Mouse (Mus musculus) E14TG2a.4 (cell line): ENCODE measurements around the gene Slc25a21.
A peak's percentile ranks its signal among the peaks of the same experiment; 100 is the strongest.

ENCODE experiments used
- H3K27me3 ChIP-seq: 2 replicates; pipeline ENCODE4 v1.6.1; 2014; ENCODE audit warnings: low read length, control low read depth; ENCODE audit not compliant: insufficient read depth
- H3K36me3 ChIP-seq: 2 replicates; pipeline ENCODE4 v1.6.1; 2014; ENCODE audit warnings: low read length, control low read depth; ENCODE audit not compliant: insufficient read depth
- H3K4me1 ChIP-seq: replicated peaks from 2 replicates; pipeline ENCODE4 v1.6.1; 2014; ENCODE audit warnings: low read depth, low read length, control low read depth
- H3K4me3 ChIP-seq: replicated peaks from 2 replicates; pipeline ENCODE4 v1.5.1; 2014; ENCODE audit warnings: mild to moderate bottlenecking, low read length
- H3K9me3 ChIP-seq: 2 replicates; pipeline ENCODE4 v1.6.1; 2014; ENCODE audit warnings: low read length, control low read depth
- CTCF ChIP-seq: conservative IDR thresholded peaks from 2 replicates; pipeline ENCODE4 v1.5.1; 2014; ENCODE audit warnings: low read length
- NANOG ChIP-seq: IDR thresholded peaks from 2 replicates; pipeline ENCODE4 v1.6.1; 2014; ENCODE audit warnings: borderline replicate concordance, low read length, mixed read lengths
- POU5F1 ChIP-seq: IDR thresholded peaks from 2 replicates; pipeline ENCODE4 v1.6.1; 2014; ENCODE audit warnings: low read length, borderline replicate concordance

The Slc25a21 gene

DNA sequence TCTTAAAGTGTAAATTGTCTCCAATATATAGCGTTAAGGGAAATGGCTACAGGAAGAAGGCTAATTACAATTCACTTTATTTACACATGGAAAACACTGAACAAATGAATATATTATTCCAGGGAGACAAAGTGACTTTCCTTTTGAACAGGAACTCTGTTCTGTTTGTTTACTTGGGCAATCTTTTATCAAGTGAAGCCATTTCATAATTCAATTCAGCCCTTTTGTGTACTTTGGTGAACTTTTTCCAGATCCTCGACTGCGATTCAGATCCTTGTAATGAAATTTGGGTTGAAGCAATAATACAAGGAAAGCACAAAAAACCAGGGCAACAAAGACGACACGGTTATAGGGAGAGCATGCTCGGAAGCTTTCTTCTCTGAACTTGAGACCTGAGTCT is 423.3 kb downstream of the Slc25a21 start:
- TF ChIP-seq NANOG (no peak), CTCF (no peak), POU5F1 (no peak)
- Histone ChIP-seq H3K9me3 (no peaks in the 10 kb centered on the region), H3K4me1 (no peaks in the 10 kb centered on the region)

DNA sequence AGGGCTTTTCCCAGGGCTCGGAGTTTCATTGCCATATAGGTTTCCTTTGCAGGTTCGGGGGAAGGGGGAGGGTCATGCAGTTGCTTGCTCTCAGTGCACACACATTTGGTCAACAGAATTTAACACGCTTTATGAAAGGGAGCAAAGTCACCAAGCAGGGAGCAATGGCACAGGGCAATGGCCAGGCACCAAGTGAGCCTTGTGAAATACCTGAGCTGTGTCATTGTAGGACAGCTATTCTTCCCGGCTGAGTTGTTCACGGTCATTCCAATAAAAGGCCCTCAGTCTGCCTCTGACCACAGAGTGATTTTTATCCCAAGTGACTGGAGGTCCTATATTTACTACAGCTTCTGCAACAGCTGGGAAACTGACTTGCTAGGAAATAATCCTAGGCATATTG is 427.9 kb downstream of the Slc25a21 start:
- Histone ChIP-seq H3K4me3 (no peak overlapping the region), H3K36me3 (no peaks in the 10 kb centered on the region), H3K9me3 (no peaks in the 10 kb centered on the region), H3K27me3 (no peaks in the 10 kb centered on the region), H3K4me1 (no peaks in the 10 kb centered on the region)
- TF ChIP-seq POU5F1 (no peak), NANOG (no peak), CTCF (no peak)

More for the DNA sequence above, 423.3 kb downstream of the Slc25a21 start:
- Histone ChIP-seq H3K27me3 (no peaks in the 10 kb centered on the region), H3K4me3 (no peak overlapping the region), H3K36me3 (no peaks in the 10 kb centered on the region)

DNA sequence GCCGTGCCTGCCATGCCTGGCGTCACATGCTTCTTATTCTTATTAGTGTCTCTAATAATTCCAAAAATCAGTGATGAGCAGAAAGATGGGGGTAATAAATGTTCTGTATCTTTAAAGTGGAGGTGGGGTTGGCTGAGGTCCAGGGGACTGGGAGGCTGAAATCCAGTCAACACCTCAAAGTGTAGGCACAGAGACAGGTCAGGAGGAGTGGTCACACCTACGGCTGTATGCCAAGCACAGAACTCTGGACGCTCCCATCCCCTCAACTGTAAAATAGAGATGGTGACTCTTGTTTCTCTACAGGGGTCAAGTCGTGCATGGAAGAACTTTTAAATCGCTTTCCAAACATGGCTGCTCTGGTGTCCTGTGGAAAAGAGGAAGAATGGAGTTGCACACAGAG is 429.8 kb downstream of the Slc25a21 start:
- Histone ChIP-seq H3K4me1 (no peaks in the 10 kb centered on the region), H3K4me3 (no peak overlapping the region), H3K27me3 (no peaks in the 10 kb centered on the region), H3K36me3 (no peaks in the 10 kb centered on the region), H3K9me3 (no peaks in the 10 kb centered on the region)
- no peak for TF ChIP-seq CTCF
- TF ChIP-seq NANOG: no peak
- TF ChIP-seq POU5F1: no peak

DNA sequence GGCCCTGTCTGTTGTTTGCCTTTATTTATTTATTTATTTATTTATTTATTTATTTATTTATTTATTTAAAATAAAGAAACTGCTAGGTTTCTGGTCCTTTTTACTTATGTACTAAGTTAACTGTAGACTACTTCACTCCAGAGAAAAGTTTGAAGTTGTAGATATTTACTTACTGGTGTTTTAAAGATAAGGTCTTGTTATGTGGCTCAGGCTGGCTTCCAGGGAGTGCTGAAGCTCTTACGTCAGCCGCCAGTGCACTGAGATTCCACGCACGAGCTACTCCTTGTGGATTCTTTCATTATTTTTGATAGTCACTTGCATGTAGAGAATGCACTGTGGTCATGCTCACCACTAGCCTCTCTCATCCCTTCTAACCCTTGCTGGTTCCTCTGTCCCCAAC is 460.2 kb downstream of the Slc25a21 start:
- H3K27me3 ChIP-seq: no peaks in the 10 kb centered on the region
- H3K4me3 ChIP-seq: no peak overlapping the region
- H3K4me1 ChIP-seq: no peaks in the 10 kb centered on the region
- H3K9me3 ChIP-seq: no peaks in the 10 kb centered on the region
- no peaks in the 10 kb centered on the region for H3K36me3 ChIP-seq
- TF ChIP-seq POU5F1 (no peak), NANOG (no peak), CTCF (no peak)

DNA sequence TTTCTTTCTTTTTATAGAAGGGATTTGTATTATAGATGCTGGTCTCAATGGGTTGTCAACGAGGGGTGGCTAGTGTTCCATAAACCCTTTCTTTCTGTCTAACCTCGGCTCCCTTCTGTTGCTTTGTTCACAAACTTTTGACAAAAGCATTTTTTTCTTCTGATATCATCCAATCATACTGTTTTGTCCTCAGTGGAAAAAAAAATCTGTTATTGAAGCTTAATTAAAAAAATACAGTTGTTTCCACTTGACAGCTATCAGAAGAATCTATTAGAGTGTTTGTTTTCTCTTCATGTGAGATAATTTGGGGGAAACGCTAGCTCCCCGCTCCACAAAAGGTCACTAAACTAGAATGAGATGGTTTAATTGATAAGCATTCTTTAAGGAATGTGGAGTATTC is 469.6 kb downstream of the Slc25a21 start:
- H3K9me3 ChIP-seq: no peaks in the 10 kb centered on the region
- H3K4me1 ChIP-seq: no peaks in the 10 kb centered on the region
- H3K27me3 ChIP-seq: no peaks in the 10 kb centered on the region
- TF ChIP-seq NANOG (no peak), CTCF (no peak), POU5F1 (no peak)
- H3K4me3 ChIP-seq: no peak overlapping the region
- no peaks in the 10 kb centered on the region for H3K36me3 ChIP-seq

DNA sequence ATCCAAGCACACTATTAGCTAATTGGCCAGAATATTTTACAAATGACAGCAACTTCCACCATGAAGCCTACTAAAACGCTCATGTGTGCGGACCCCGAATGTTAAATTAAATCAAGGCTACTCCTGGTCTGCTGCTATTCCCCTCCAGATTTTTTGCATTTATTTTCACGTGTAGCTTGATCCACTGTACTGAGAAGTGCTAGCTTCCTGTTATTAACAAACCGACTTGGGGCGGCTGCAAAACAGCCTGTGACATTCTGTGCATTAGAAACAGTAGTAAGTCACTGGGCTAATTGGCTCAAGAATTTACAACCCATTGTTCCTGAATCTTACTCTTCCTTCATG is 478.6 kb downstream of the Slc25a21 start:
- Histone ChIP-seq H3K9me3 (no peaks in the 10 kb centered on the region), H3K36me3 (no peaks in the 10 kb centered on the region), H3K4me1 (no peaks in the 10 kb centered on the region; the same call in 1 of the 2 replicates), H3K4me3 (no peak overlapping the region), H3K27me3 (peaks cover 16% of the 10 kb centered on the region)
- TF ChIP-seq NANOG: no peak
- TF ChIP-seq POU5F1: no peak
- no peak for TF ChIP-seq CTCF

DNA sequence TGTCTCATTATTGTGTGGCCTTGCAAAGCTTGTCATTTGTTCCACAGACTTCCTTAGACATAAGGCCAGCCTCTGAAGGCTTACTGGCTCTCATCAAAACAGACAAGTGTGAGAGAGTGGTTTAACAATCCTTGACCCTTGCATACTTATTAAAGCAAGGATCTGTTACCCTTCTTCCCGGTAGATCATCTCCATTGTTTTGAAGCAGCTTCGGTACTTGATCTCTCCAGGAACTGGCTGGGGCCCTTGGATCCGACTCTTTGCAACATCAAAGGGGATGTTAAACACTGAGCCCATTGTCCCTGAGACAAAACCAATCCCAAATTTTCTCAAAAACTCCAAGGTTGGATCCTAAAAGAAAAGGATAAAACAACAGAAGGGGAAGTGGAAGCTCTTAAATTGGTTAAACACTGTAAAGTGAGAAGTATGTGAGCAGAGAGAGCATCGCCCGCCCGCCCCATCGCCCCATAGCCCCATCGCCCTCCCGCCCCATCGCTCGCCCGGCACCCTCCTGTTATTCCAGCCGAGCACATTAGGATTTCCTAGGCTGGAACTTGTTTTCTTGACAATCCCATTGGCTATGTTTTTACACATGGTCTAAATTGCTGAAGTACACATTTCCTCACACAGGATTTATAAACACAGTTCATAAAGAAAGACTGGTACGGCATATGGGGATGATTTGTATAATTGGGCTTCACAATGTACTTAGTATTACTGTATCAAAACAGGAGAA is 479.1 kb downstream of the Slc25a21 start:
- TF ChIP-seq NANOG (peak; percentile 61; the same call in 1 of the 2 replicates), POU5F1 (no peak), CTCF (no peak)
- no peaks in the 10 kb centered on the region; the same call in 1 of the 2 replicates for H3K4me1 ChIP-seq
- H3K4me3 ChIP-seq: no peak overlapping the region
- H3K36me3 ChIP-seq: no peaks in the 10 kb centered on the region
- peaks cover 16% of the 10 kb centered on the region for H3K27me3 ChIP-seq
- H3K9me3 ChIP-seq: no peaks in the 10 kb centered on the region

DNA sequence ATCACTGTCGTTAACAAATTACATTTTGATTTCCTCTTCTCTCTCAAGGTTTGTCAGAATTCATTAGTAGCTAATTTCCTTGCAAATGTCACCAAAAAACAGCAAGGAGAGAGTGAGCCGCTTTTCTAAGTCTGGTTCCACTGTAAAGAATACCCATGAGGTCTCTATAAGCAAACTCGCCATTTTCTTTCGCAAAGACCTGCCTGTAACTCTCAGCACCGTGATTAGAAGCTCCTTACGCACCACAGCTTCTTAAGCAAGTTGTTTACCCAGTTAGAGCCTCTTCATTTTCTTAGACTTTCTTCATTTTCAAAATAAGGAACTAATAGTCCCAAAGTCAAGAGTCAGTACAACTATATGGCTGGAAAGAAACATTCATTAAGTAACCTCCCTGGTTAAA is 496.3 kb downstream of the Slc25a21 start:
- peaks cover 56% of the 10 kb centered on the region for H3K27me3 ChIP-seq
- H3K4me3 ChIP-seq: no peak overlapping the region
- TF ChIP-seq POU5F1 (no peak), NANOG (no peak), CTCF (no peak)
- H3K36me3 ChIP-seq: no peaks in the 10 kb centered on the region
- H3K9me3 ChIP-seq: no peaks in the 10 kb centered on the region
- peaks cover 30% of the 10 kb centered on the region for H3K4me1 ChIP-seq
